Mouse (Mus musculus) hindbrain, embryonic 12.5 days (tissue): ENCODE measurements at regions not wholly inside any gene's neighbourhood (a gene's known extent, or its start where the extent isn't known, plus 50 kb on each side); places are given as distances from the start of the nearest gene placed in this dataset.

ENCODE experiments used
- ATAC-seq: fragments of 200-750 bp; cut with Nextera tagmentation; 2 replicates; pipeline ENCODE4 v1.8.0; 2017; ENCODE audit warnings: moderate TSS enrichment; ENCODE audit not compliant: low FRiP score
- H3K27ac ChIP-seq: fragments of 300-500 bp; sonication (generic); 2 replicates; pipeline ENCODE4 v1.5.1; 2016; ENCODE audit warnings: mild to moderate bottlenecking
- H3K27me3 ChIP-seq: fragments of 300-500 bp; sonication (generic); 2 replicates; pipeline ENCODE4 v1.6.1; 2016; ENCODE audit warnings: mild to moderate bottlenecking
- H3K36me3 ChIP-seq: fragments of 300-500 bp; sonication (generic); 2 replicates; pipeline ENCODE4 v1.6.1; 2016; ENCODE audit warnings: mild to moderate bottlenecking
- H3K4me1 ChIP-seq: fragments of 300-500 bp; sonication (generic); 2 replicates; pipeline ENCODE4 v1.6.1; 2016
- H3K4me2 ChIP-seq: fragments of 300-500 bp; sonication (generic); replicated peaks from 2 replicates; pipeline ENCODE4 v1.6.1; 2016; ENCODE audit warnings: mild to moderate bottlenecking
- H3K4me3 ChIP-seq: fragments of 300-500 bp; sonication (generic); 2 replicates; pipeline ENCODE4 v1.5.1; 2016; ENCODE audit warnings: mild to moderate bottlenecking
- H3K9ac ChIP-seq: fragments of 300-500 bp; sonication (generic); 2 replicates; pipeline ENCODE4 v1.6.1; 2016; ENCODE audit warnings: mild to moderate bottlenecking, moderate library complexity
- H3K9me3 ChIP-seq: fragments of 300-500 bp; sonication (generic); replicated peaks from 2 replicates; pipeline ENCODE4 v1.6.1; 2016; ENCODE audit warnings: mild to moderate bottlenecking
- WGBS: fragments of 180-500 bp; shearing (Covaris S2); methylation state at CpG from one replicate; pipeline ENCODE4 v1.1.7; 2016; 5-methylcytosine and 5-hydroxymethylcytosine counted together

DNA sequence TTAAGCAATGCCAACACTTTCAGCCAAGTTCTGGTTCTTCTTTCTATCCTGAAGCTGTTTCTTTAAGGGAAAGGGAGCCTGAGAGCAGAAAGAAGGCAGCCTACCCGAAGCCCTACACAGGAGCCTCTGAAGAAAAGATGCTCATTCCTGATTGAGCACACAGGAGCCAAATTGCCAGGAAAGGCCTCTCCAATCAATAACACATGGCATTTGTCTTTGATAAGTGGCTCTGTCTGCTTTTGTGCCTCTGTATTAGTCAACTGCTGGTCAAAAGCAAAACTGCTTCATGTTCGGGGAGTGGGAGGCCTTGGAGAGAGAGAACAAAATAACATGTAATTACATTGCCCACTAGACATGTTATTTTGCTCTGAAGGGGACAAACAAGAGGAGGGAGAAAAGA, 1607.4 kb downstream of the 4930444P10Rik start:
- Histone ChIP-seq H3K9ac (no peak overlapping the region), H3K27ac (no peak overlapping the region), H3K36me3 (no peaks in the 10 kb centered on the region), H3K4me1 (no peaks in the 10 kb centered on the region), H3K27me3 (no peaks in the 10 kb centered on the region), H3K9me3 (no peaks in the 10 kb centered on the region), H3K4me3 (no peak overlapping the region), H3K4me2 (no peak overlapping the region)
- WGBS = 36% methylated on average over 2 of the region's 2 CpGs
- no peak for ATAC-seq

- Histone ChIP-seq H3K27ac (no peak overlapping the region), H3K27me3 (no peaks in the 10 kb centered on the region), H3K4me2 (no peak overlapping the region), H3K9ac (no peak overlapping the region), H3K4me1 (no peaks in the 10 kb centered on the region), H3K4me3 (no peak overlapping the region), H3K36me3 (no peaks in the 10 kb centered on the region), H3K9me3 (no peaks in the 10 kb centered on the region)
- no peak for ATAC-seq
- WGBS = 91% methylated on average over 6 of the region's 6 CpGs
These were observed 1608.8 kb downstream of the 4930444P10Rik start for GRCm38 (mm10) chr1:14484121-14484916.

DNA sequence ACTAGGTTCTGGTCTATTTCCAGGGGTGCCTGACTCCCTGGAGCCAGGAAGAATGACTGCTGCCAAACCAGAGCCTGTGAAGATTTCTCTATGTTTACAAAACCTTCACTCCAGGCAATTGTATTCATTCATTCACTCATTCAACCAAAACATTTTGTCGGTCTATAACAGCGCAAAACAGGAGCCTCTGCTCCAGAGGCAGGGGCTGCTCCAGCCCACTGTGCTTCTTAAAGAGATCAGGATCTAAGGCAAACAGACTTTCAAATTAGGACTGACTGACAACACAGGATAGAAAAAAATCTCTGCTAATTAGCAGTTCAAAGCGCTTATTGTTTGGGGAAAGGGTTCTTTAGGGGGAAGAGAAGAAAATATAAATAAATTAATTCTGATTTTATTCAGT, 1620.8 kb downstream of the 4930444P10Rik start:
- H3K4me1 ChIP-seq = no peaks in the 10 kb centered on the region; the same call in 1 of the 2 replicates

GRCm38 (mm10) chr1:14471551-14471950, 1621.6 kb downstream of the 4930444P10Rik start:
- Histone ChIP-seq H3K4me2 (no peak overlapping the region), H3K9me3 (no peaks in the 10 kb centered on the region), H3K27ac (no peak overlapping the region), H3K4me3 (no peak overlapping the region), H3K9ac (no peak overlapping the region), H3K4me1 (no peaks in the 10 kb centered on the region; the same call in 1 of the 2 replicates), H3K27me3 (no peaks in the 10 kb centered on the region), H3K36me3 (no peaks in the 10 kb centered on the region)
- whole genome bisulfite sequencing = 7% methylated on average over 2 of the region's 2 CpGs
- ATAC-seq = peak; percentile 35; the same call in 1 of the 2 replicates

More for the DNA sequence above, 1620.8 kb downstream of the 4930444P10Rik start:
- Histone ChIP-seq H3K36me3 (no peaks in the 10 kb centered on the region), H3K27me3 (no peaks in the 10 kb centered on the region), H3K9me3 (no peaks in the 10 kb centered on the region), H3K4me3 (no peak overlapping the region), H3K27ac (no peak overlapping the region), H3K9ac (no peak overlapping the region), H3K4me2 (no peak overlapping the region)
- no peak for ATAC-seq
- 13% methylated on average over 3 of the region's 3 CpGs for WGBS

DNA sequence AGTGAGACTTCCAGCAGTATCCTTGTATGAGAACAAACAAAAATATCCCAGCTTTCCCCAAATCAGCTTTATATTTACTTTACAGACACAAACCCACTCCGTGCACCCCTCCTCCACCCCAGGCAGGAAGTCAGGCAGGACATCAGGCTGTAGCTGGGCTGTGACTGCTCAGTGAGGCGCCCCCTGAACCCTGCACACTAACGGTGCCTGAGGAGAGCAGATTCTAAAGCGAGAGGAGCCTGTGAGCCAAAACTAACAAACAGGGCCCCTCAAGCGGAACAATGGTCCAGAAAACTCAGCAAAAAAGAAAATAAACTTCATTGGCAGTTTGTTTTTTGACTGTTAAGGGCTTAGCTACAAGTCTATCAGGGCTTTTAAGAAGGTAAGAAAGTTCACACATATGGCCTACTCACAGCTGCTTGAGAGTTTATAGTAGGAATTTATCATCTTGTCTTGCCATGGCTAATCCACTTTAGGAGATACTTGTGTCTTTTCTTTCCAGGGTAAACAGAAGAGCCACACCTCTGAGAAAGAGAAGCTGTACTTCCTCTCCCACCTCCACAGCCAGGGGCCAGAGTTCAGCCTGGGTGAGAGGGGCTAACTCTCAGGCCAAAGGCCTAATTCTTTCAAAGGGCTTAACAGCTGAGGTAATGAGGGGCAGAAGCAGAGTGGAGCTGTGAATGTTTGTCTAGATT, 1628.2 kb downstream of the 4930444P10Rik start:
- no peak overlapping the region for H3K9ac ChIP-seq
- ATAC-seq = no peak
- H3K36me3 ChIP-seq = no peaks in the 10 kb centered on the region
- no peaks in the 10 kb centered on the region for H3K9me3 ChIP-seq
- peak overlapping the region; percentile 19; the same call in 1 of the 2 replicates for H3K27ac ChIP-seq
- H3K4me1 ChIP-seq = peaks cover 7% of the 10 kb centered on the region; the same call in 1 of the 2 replicates
- no peak overlapping the region for H3K4me2 ChIP-seq
- H3K27me3 ChIP-seq = no peaks in the 10 kb centered on the region
- H3K4me3 ChIP-seq = no peak overlapping the region
- 16% methylated on average over 5 of the region's 5 CpGs for WGBS

GRCm38 (mm10) chr1:14462496-14462895, 1630.6 kb downstream of the 4930444P10Rik start:
- no peak for ATAC-seq
- 25% methylated on average over 3 of the region's 3 CpGs for WGBS
- H3K4me1 ChIP-seq = peaks cover 7% of the 10 kb centered on the region; the same call in 1 of the 2 replicates
- H3K27me3 ChIP-seq = no peaks in the 10 kb centered on the region
- H3K27ac ChIP-seq = no peak overlapping the region
- no peaks in the 10 kb centered on the region for H3K36me3 ChIP-seq
- no peak overlapping the region for H3K9ac ChIP-seq
- no peak overlapping the region for H3K4me3 ChIP-seq
- H3K9me3 ChIP-seq = no peaks in the 10 kb centered on the region
- H3K4me2 ChIP-seq = no peak overlapping the region

GRCm38 (mm10) chr1:14460811-14461210, 1632.3 kb downstream of the 4930444P10Rik start:
- no peaks in the 10 kb centered on the region for H3K27me3 ChIP-seq
- ATAC-seq = no peak
- H3K9me3 ChIP-seq = no peaks in the 10 kb centered on the region
- no peak overlapping the region for H3K27ac ChIP-seq
- H3K36me3 ChIP-seq = no peaks in the 10 kb centered on the region
- H3K9ac ChIP-seq = no peak overlapping the region
- H3K4me3 ChIP-seq = no peak overlapping the region
- WGBS = 91% methylated on average over 4 of the region's 4 CpGs
- peaks cover 7% of the 10 kb centered on the region; the same call in 1 of the 2 replicates for H3K4me1 ChIP-seq
- H3K4me2 ChIP-seq = no peak overlapping the region

- H3K36me3 ChIP-seq = no peaks in the 10 kb centered on the region
- H3K27me3 ChIP-seq = no peaks in the 10 kb centered on the region
- H3K4me2 ChIP-seq = no peak overlapping the region
- H3K9ac ChIP-seq = no peak overlapping the region
- WGBS = 81% methylated on average over 2 of the region's 2 CpGs
- no peak for ATAC-seq
- H3K4me3 ChIP-seq = no peak overlapping the region
- H3K9me3 ChIP-seq = no peaks in the 10 kb centered on the region
- no peak overlapping the region for H3K27ac ChIP-seq
- no peaks in the 10 kb centered on the region for H3K4me1 ChIP-seq
These were observed 1663.8 kb downstream of the 4930444P10Rik start for GRCm38 (mm10) chr1:14429326-14429725.

GRCm38 (mm10) chr1:14421030-14421429, 1672.1 kb downstream of the 4930444P10Rik start:
- WGBS = 79% methylated on average over 1 of the region's 1 CpGs
- H3K4me2 ChIP-seq = no peak overlapping the region
- H3K27ac ChIP-seq = no peak overlapping the region
- no peak overlapping the region for H3K9ac ChIP-seq
- no peak overlapping the region for H3K4me3 ChIP-seq
- H3K36me3 ChIP-seq = no peaks in the 10 kb centered on the region
- no peaks in the 10 kb centered on the region for H3K27me3 ChIP-seq
- no peaks in the 10 kb centered on the region for H3K9me3 ChIP-seq
- ATAC-seq = no peak
- no peaks in the 10 kb centered on the region for H3K4me1 ChIP-seq

- no peaks in the 10 kb centered on the region for H3K4me1 ChIP-seq
- ATAC-seq = no peak
- no peak overlapping the region for H3K9ac ChIP-seq
- 52% methylated on average over 4 of the region's 4 CpGs for WGBS
- no peak overlapping the region for H3K27ac ChIP-seq
- H3K36me3 ChIP-seq = no peaks in the 10 kb centered on the region
- no peak overlapping the region for H3K4me2 ChIP-seq
- no peak overlapping the region for H3K4me3 ChIP-seq
- H3K27me3 ChIP-seq = no peaks in the 10 kb centered on the region
- H3K9me3 ChIP-seq = no peaks in the 10 kb centered on the region
These were observed 1679.2 kb downstream of the 4930444P10Rik start for GRCm38 (mm10) chr1:14413826-14414445.

- no peaks in the 10 kb centered on the region for H3K9me3 ChIP-seq
- 81% methylated on average over 3 of the region's 3 CpGs for WGBS
- no peaks in the 10 kb centered on the region for H3K4me1 ChIP-seq
- H3K9ac ChIP-seq = no peak overlapping the region
- H3K4me2 ChIP-seq = no peak overlapping the region
- H3K27ac ChIP-seq = no peak overlapping the region
- no peaks in the 10 kb centered on the region for H3K27me3 ChIP-seq
- H3K36me3 ChIP-seq = no peaks in the 10 kb centered on the region
- no peak overlapping the region for H3K4me3 ChIP-seq
- ATAC-seq = no peak
These were observed 1722.9 kb downstream of the 4930444P10Rik start for GRCm38 (mm10) chr1:14369957-14370833.
